In genomic region chr6:49055256-49055733, GRCm38 (mm10) we compare ENCODE assay signal across 12 mouse cellular contexts. TPM values are rescaled to one million over a fixed set of nuclear protein-coding genes. Genes with fewer than 3 reads are reported as not detected.
DNase-seq lines count a peak whose midpoint lies in the region; ATAC-seq and TF ChIP-seq lines count a peak whose summit lies in the region.
"Had no signal": no experiment of that assay in that cellular context is flagged by ENCODE, and none has a peak within 500 bp of the region (broad histone marks: within the 10 kb centered on the region; RNA-seq: fewer than 3 reads in every experiment).

No protein-coding gene starts in this region.

- peaks cover 43% of the 10 kb centered on the region for H3K4me1 ChIP-seq in hindbrain, embryonic 10.5 days (replicated peaks)
- H3K4me1 ChIP-seq in midbrain, embryonic 14.5 days (ENCODE audit: control insufficient read depth, insufficient read depth, low read length): peaks cover 15% of the 10 kb centered on the region

- no peaks in the 10 kb centered on the region for H3K27me3 ChIP-seq in hindbrain, embryonic 10.5 days (ENCODE audit: insufficient read depth, poor library complexity, severe bottlenecking)
- no peaks in the 10 kb centered on the region for H3K27me3 ChIP-seq in midbrain, embryonic 14.5 days (ENCODE audit: control insufficient read depth, insufficient read depth, low read length)

- 0 out of 2 replicates have a peak overlapping the region, but pooled peaks have one; percentile 13 for H3K9ac ChIP-seq in midbrain, embryonic 14.5 days (replicated peaks; ENCODE audit: low read length)
- H3K9ac ChIP-seq: lung, embryonic 14.5 days had no signal

- H3K27ac ChIP-seq in hindbrain, embryonic 10.5 days: peak overlapping the region; percentile 82
- peak overlapping the region; percentile 64 for H3K27ac ChIP-seq in midbrain, embryonic 14.5 days (replicated peaks; ENCODE audit: low read depth, low read length)
- H3K27ac ChIP-seq in layer of hippocampus, adult 2 months: no peak overlapping the region

- peaks cover 3% of the 10 kb centered on the region; the same call in 1 of the 2 replicates for H3K9me3 ChIP-seq in hindbrain, embryonic 10.5 days
- H3K9me3 ChIP-seq in midbrain, embryonic 14.5 days (ENCODE audit: control insufficient read depth, low read length): no peaks in the 10 kb centered on the region

- peak; percentile 58; the same call in 1 of the 2 replicates for ATAC-seq in midbrain, embryonic 14.5 days (ENCODE audit: low FRiP score, low TSS enrichment)
- no peak for ATAC-seq in erythroid progenitor cell, adult 5-6 weeks (replicated peaks; ENCODE audit: low FRiP score, poor library complexity, severe bottlenecking)

- peak; percentile 93 for DNase-seq in R1 (ENCODE audit: low read depth, low spot score)
- peak; percentile 80 for DNase-seq in embryo, embryonic 10.5 days (ENCODE audit: low spot score)
- DNase-seq in hindbrain, embryonic 10.5 days (ENCODE audit: low spot score): peak; percentile 77
- peak; percentile 76 for DNase-seq in midbrain, embryonic 14.5 days
- DNase-seq in yolk sac, embryonic 10.5 days (ENCODE audit: low spot score): no peak
- no peak for DNase-seq in layer of hippocampus, adult 2 months (ENCODE audit: low spot score in 2 of 2)
- no peak for DNase-seq in urinary bladder, postnatal 10 days (ENCODE audit: low spot score)
- DNase-seq: adrenal gland, postnatal 10 days; cerebellum, adult 8-10 months; heart, postnatal 14 days; lung, embryonic 14.5 days had no signal

- no peaks in the 10 kb centered on the region for H3K36me3 ChIP-seq in hindbrain, embryonic 10.5 days
- H3K36me3 ChIP-seq in midbrain, embryonic 14.5 days (ENCODE audit: control insufficient read depth, insufficient read depth, low read length): no peaks in the 10 kb centered on the region

- H3K4me2 ChIP-seq in midbrain, embryonic 14.5 days (ENCODE audit: low read length): peak overlapping the region; percentile 22; the same call in 1 of the 2 replicates
- H3K4me2 ChIP-seq: lung, embryonic 14.5 days had no signal

- H3K4me3 ChIP-seq in hindbrain, embryonic 10.5 days: peak overlapping the region; percentile 13; the same call in 1 of the 2 replicates
- H3K4me3 ChIP-seq in midbrain, embryonic 14.5 days (replicated peaks; ENCODE audit: low read depth, low read length): no peak overlapping the region
- no peak overlapping the region for H3K4me3 ChIP-seq in layer of hippocampus, adult 2 months

- TF ChIP-seq CTCF in layer of hippocampus, adult 2 months (conservative IDR thresholded peaks at IDR 0.05): no peak

- 5% methylated on average over 7 of the region's 7 CpGs for WGBS in hindbrain, embryonic 10.5 days
- under 1% methylated on average over 7 of the region's 7 CpGs for WGBS in midbrain, embryonic 14.5 days

RNA-seq across cellular contexts. Expression of gene Malsu1, which starts 18.3 kb away (rescaled TPM):
- 69.7 and 79.3 TPM in 2 replicates for polyA plus RNA-seq in hindbrain, embryonic 10.5 days (2016; fragmentation: Nextera tagmentation; extraction: Ambion mirVana)
- polyA plus RNA-seq in midbrain, embryonic 14.5 days (2014; fragmentation: Nextera tagmentation; extraction: Ambion mirVana): 62.7 and 78.8 TPM in 2 replicates
- 4.2 and 21.6 TPM in 2 replicates for total RNA-seq in erythroid progenitor cell, adult 5-6 weeks (2015; ENCODE audit: low replicate concordance)
- 0.45 and 6.3 TPM in 2 replicates for total RNA-seq in erythroid progenitor cell, adult 5-6 weeks (2017; ENCODE audit: low replicate concordance)
- 10 to 100 TPM; 25.4 to 27.8 TPM for total RNA-seq in layer of hippocampus, adult 2 months (2021)

RNA-seq across cellular contexts. Expression of gene Gpnmb, which starts 18.9 kb away (rescaled TPM):
- polyA plus RNA-seq in hindbrain, embryonic 10.5 days (2016; fragmentation: Nextera tagmentation; extraction: Ambion mirVana): 0.75 and 0.81 TPM in 2 replicates
- polyA plus RNA-seq in midbrain, embryonic 14.5 days (2014; fragmentation: Nextera tagmentation; extraction: Ambion mirVana): 0.09 and 1.2 TPM in 2 replicates
- total RNA-seq in erythroid progenitor cell, adult 5-6 weeks (2015; ENCODE audit: low replicate concordance): 13.7 TPM in 1 of 2 replicates, not detected in the other
- total RNA-seq in erythroid progenitor cell, adult 5-6 weeks (2017; ENCODE audit: low replicate concordance): 0.13 TPM in 1 of 2 replicates, not detected in the other
- total RNA-seq in layer of hippocampus, adult 2 months (2021): 1 to 10 TPM; 2.9 to 3.6 TPM

Comparison
In these comparisons a context has a peak if more than half of its experiments do, and no peak if none do; other contexts are left out.
1. DNase-seq: peak in R1 (single experiment), embryo, embryonic 10.5 days (single experiment), hindbrain, embryonic 10.5 days (single experiment) and midbrain, embryonic 14.5 days (single experiment); none in yolk sac, embryonic 10.5 days (single experiment), layer of hippocampus, adult 2 months (0 of 2) and urinary bladder, postnatal 10 days (single experiment).